Mouse (Mus musculus): ENCODE results near the gene 1700125H20Rik. TPM values are rescaled to one million over a fixed set of nuclear protein-coding genes. Genes with fewer than 3 reads are reported as not detected.

The 1700125H20Rik gene
- polyA plus RNA-seq, 1 experiment from 2014 or later = 1.5 TPM

GRCm38 (mm10) chr11:85177761-85178160, 7.6 kb downstream of the 1700125H20Rik start:
- no peak overlapping the region for H3K4me2 ChIP-seq (ENCODE audit: low read length)
- peaks cover 3% of the 10 kb centered on the region; the same call in 1 of the 2 replicates for H3K4me1 ChIP-seq (ENCODE audit: control insufficient read depth, insufficient read depth, low read length)
- WGBS = 87% methylated on average over 6 of the region's 6 CpGs
- H3K9ac ChIP-seq (replicated peaks; ENCODE audit: low read length) = no peak overlapping the region
- no peak overlapping the region for H3K4me3 ChIP-seq (replicated peaks; ENCODE audit: low read depth, low read length)
- no peaks in the 10 kb centered on the region for H3K9me3 ChIP-seq (ENCODE audit: control insufficient read depth, low read length)
- no peak for DNase-seq
- H3K27ac ChIP-seq (replicated peaks; ENCODE audit: low read depth, low read length) = no peak overlapping the region
- no peaks in the 10 kb centered on the region for H3K27me3 ChIP-seq (ENCODE audit: control insufficient read depth, insufficient read depth, low read length)
- no peak for ATAC-seq (ENCODE audit: low FRiP score, low TSS enrichment)
- H3K36me3 ChIP-seq (ENCODE audit: control insufficient read depth, insufficient read depth, low read length) = no peaks in the 10 kb centered on the region

- Histone ChIP-seq H3K27ac (replicated peaks; ENCODE audit: low read depth, low read length) (no peak overlapping the region), H3K4me3 (replicated peaks; ENCODE audit: low read depth, low read length) (no peak overlapping the region), H3K27me3 (ENCODE audit: control insufficient read depth, insufficient read depth, low read length) (no peaks in the 10 kb centered on the region), H3K9me3 (ENCODE audit: control insufficient read depth, low read length) (no peaks in the 10 kb centered on the region), H3K9ac (replicated peaks; ENCODE audit: low read length) (no peak overlapping the region), H3K4me2 (ENCODE audit: low read length) (no peak overlapping the region), H3K4me1 (ENCODE audit: control insufficient read depth, insufficient read depth, low read length) (peaks cover 6% of the 10 kb centered on the region; the same call in 1 of the 2 replicates), H3K36me3 (ENCODE audit: control insufficient read depth, insufficient read depth, low read length) (no peaks in the 10 kb centered on the region)
- no peak for ATAC-seq (ENCODE audit: low FRiP score, low TSS enrichment)
- DNase-seq = no peak
- 86% methylated on average over 4 of the region's 4 CpGs for WGBS
Measured at GRCm38 (mm10) chr11:85178413-85178812, 8.2 kb downstream of the 1700125H20Rik start.

- Histone ChIP-seq H3K4me1 (ENCODE audit: control insufficient read depth, insufficient read depth, low read length) (peaks cover 6% of the 10 kb centered on the region; the same call in 1 of the 2 replicates), H3K27ac (replicated peaks; ENCODE audit: low read depth, low read length) (peak overlapping the region; percentile 73), H3K9me3 (ENCODE audit: control insufficient read depth, low read length) (no peaks in the 10 kb centered on the region), H3K36me3 (ENCODE audit: control insufficient read depth, insufficient read depth, low read length) (no peaks in the 10 kb centered on the region), H3K4me3 (replicated peaks; ENCODE audit: low read depth, low read length) (peak overlapping the region; percentile 35), H3K4me2 (ENCODE audit: low read length) (peak overlapping the region; percentile 62), H3K9ac (replicated peaks; ENCODE audit: low read length) (peak overlapping the region; percentile 42), H3K27me3 (ENCODE audit: control insufficient read depth, insufficient read depth, low read length) (no peaks in the 10 kb centered on the region)
- peak; percentile 91 for ATAC-seq (ENCODE audit: low FRiP score, low TSS enrichment)
- peak; percentile 94 for DNase-seq
- 8% methylated on average over 20 of the region's 20 CpGs for whole genome bisulfite sequencing
Measured at GRCm38 (mm10) chr11:85182617-85183283, 12.5 kb downstream of the 1700125H20Rik start.

- H3K4me3 ChIP-seq (replicated peaks; ENCODE audit: low read depth, low read length) = peak overlapping the region; percentile 35
- peak; percentile 37; the same call in 1 of the 2 replicates for ATAC-seq (ENCODE audit: low FRiP score, low TSS enrichment)
- peak overlapping the region; percentile 62 for H3K4me2 ChIP-seq (ENCODE audit: low read length)
- DNase-seq = no peak
- H3K9me3 ChIP-seq (ENCODE audit: control insufficient read depth, low read length) = no peaks in the 10 kb centered on the region
- H3K9ac ChIP-seq (replicated peaks; ENCODE audit: low read length) = peak overlapping the region; percentile 42
- no peaks in the 10 kb centered on the region for H3K36me3 ChIP-seq (ENCODE audit: control insufficient read depth, insufficient read depth, low read length)
- H3K4me1 ChIP-seq (ENCODE audit: control insufficient read depth, insufficient read depth, low read length) = peaks cover 6% of the 10 kb centered on the region; the same call in 1 of the 2 replicates
- peak overlapping the region; percentile 73 for H3K27ac ChIP-seq (replicated peaks; ENCODE audit: low read depth, low read length)
- no peaks in the 10 kb centered on the region for H3K27me3 ChIP-seq (ENCODE audit: control insufficient read depth, insufficient read depth, low read length)
- 29% methylated on average over 13 of the region's 13 CpGs for WGBS
Measured at GRCm38 (mm10) chr11:85183284-85183779, 13.1 kb downstream of the 1700125H20Rik start.

GRCm38 (mm10) chr11:85184082-85184481, 13.9 kb downstream of the 1700125H20Rik start:
- no peak overlapping the region for H3K4me3 ChIP-seq (replicated peaks; ENCODE audit: low read depth, low read length)
- no peak overlapping the region for H3K27ac ChIP-seq (replicated peaks; ENCODE audit: low read depth, low read length)
- no peak overlapping the region for H3K4me2 ChIP-seq (ENCODE audit: low read length)
- H3K9me3 ChIP-seq (ENCODE audit: control insufficient read depth, low read length) = no peaks in the 10 kb centered on the region
- H3K27me3 ChIP-seq (ENCODE audit: control insufficient read depth, insufficient read depth, low read length) = no peaks in the 10 kb centered on the region
- H3K4me1 ChIP-seq (ENCODE audit: control insufficient read depth, insufficient read depth, low read length) = peaks cover 6% of the 10 kb centered on the region; the same call in 1 of the 2 replicates
- ATAC-seq (ENCODE audit: low FRiP score, low TSS enrichment) = no peak
- peaks cover 7% of the 10 kb centered on the region; the same call in 1 of the 2 replicates for H3K36me3 ChIP-seq (ENCODE audit: control insufficient read depth, insufficient read depth, low read length)
- WGBS = 68% methylated on average over 5 of the region's 5 CpGs
- peak; percentile 69 for DNase-seq
- no peak overlapping the region for H3K9ac ChIP-seq (replicated peaks; ENCODE audit: low read length)

GRCm38 (mm10) chr11:85184839-85185238, 14.6 kb downstream of the 1700125H20Rik start:
- WGBS = 88% methylated on average over 6 of the region's 6 CpGs

GRCm38 (mm10) chr11:85189110-85189509, 18.9 kb downstream of the 1700125H20Rik start:
- Histone ChIP-seq H3K4me1 (ENCODE audit: control insufficient read depth, insufficient read depth, low read length) (no peaks in the 10 kb centered on the region), H3K4me3 (replicated peaks; ENCODE audit: low read depth, low read length) (no peak overlapping the region), H3K4me2 (ENCODE audit: low read length) (no peak overlapping the region), H3K27me3 (ENCODE audit: control insufficient read depth, insufficient read depth, low read length) (no peaks in the 10 kb centered on the region), H3K9ac (replicated peaks; ENCODE audit: low read length) (no peak overlapping the region), H3K9me3 (ENCODE audit: control insufficient read depth, low read length) (no peaks in the 10 kb centered on the region), H3K27ac (replicated peaks; ENCODE audit: low read depth, low read length) (no peak overlapping the region), H3K36me3 (ENCODE audit: control insufficient read depth, insufficient read depth, low read length) (peaks cover 49% of the 10 kb centered on the region)
- WGBS = 96% methylated on average over 4 of the region's 4 CpGs
- DNase-seq = no peak
- no peak for ATAC-seq (ENCODE audit: low FRiP score, low TSS enrichment)

More at GRCm38 (mm10) chr11:85184839-85185238, 14.6 kb downstream of the 1700125H20Rik start:
- H3K4me3 ChIP-seq (replicated peaks; ENCODE audit: low read depth, low read length) = no peak overlapping the region
- peaks cover 6% of the 10 kb centered on the region; the same call in 1 of the 2 replicates for H3K4me1 ChIP-seq (ENCODE audit: control insufficient read depth, insufficient read depth, low read length)
- DNase-seq (no peak), ATAC-seq (ENCODE audit: low FRiP score, low TSS enrichment) (no peak)
- H3K27me3 ChIP-seq (ENCODE audit: control insufficient read depth, insufficient read depth, low read length) = no peaks in the 10 kb centered on the region
- H3K4me2 ChIP-seq (ENCODE audit: low read length) = no peak overlapping the region
- no peak overlapping the region for H3K27ac ChIP-seq (replicated peaks; ENCODE audit: low read depth, low read length)
- peaks cover 14% of the 10 kb centered on the region; the same call in 1 of the 2 replicates for H3K36me3 ChIP-seq (ENCODE audit: control insufficient read depth, insufficient read depth, low read length)
- no peak overlapping the region for H3K9ac ChIP-seq (replicated peaks; ENCODE audit: low read length)
- H3K9me3 ChIP-seq (ENCODE audit: control insufficient read depth, low read length) = no peaks in the 10 kb centered on the region

- peaks cover 66% of the 10 kb centered on the region for H3K36me3 ChIP-seq (ENCODE audit: control insufficient read depth, insufficient read depth, low read length)
- H3K27me3 ChIP-seq (ENCODE audit: control insufficient read depth, insufficient read depth, low read length) = no peaks in the 10 kb centered on the region
- H3K9me3 ChIP-seq (ENCODE audit: control insufficient read depth, low read length) = no peaks in the 10 kb centered on the region
- no peaks in the 10 kb centered on the region for H3K4me1 ChIP-seq (ENCODE audit: control insufficient read depth, insufficient read depth, low read length)
- no peak overlapping the region for H3K4me2 ChIP-seq (ENCODE audit: low read length)
- no peak overlapping the region for H3K27ac ChIP-seq (replicated peaks; ENCODE audit: low read depth, low read length)
- H3K4me3 ChIP-seq (replicated peaks; ENCODE audit: low read depth, low read length) = no peak overlapping the region
- DNase-seq (no peak), ATAC-seq (ENCODE audit: low FRiP score, low TSS enrichment) (no peak)
- no peak overlapping the region for H3K9ac ChIP-seq (replicated peaks; ENCODE audit: low read length)
- 95% methylated on average over 12 of the region's 12 CpGs for WGBS
Measured at GRCm38 (mm10) chr11:85190741-85191140, 20.5 kb downstream of the 1700125H20Rik start.

GRCm38 (mm10) chr11:85194206-85194605, 24.0 kb downstream of the 1700125H20Rik start:
- DNase-seq (no peak), ATAC-seq (ENCODE audit: low FRiP score, low TSS enrichment) (no peak)
- Histone ChIP-seq H3K4me3 (replicated peaks; ENCODE audit: low read depth, low read length) (no peak overlapping the region), H3K27me3 (ENCODE audit: control insufficient read depth, insufficient read depth, low read length) (no peaks in the 10 kb centered on the region), H3K4me1 (ENCODE audit: control insufficient read depth, insufficient read depth, low read length) (no peaks in the 10 kb centered on the region), H3K4me2 (ENCODE audit: low read length) (no peak overlapping the region), H3K9me3 (ENCODE audit: control insufficient read depth, low read length) (no peaks in the 10 kb centered on the region), H3K36me3 (ENCODE audit: control insufficient read depth, insufficient read depth, low read length) (peaks cover 89% of the 10 kb centered on the region), H3K27ac (replicated peaks; ENCODE audit: low read depth, low read length) (no peak overlapping the region), H3K9ac (replicated peaks; ENCODE audit: low read length) (no peak overlapping the region)
- 95% methylated on average over 11 of the region's 11 CpGs for WGBS

Measured in midbrain, embryonic 14.5 days (tissue).